Mouse (Mus musculus) neural tube, embryonic 14.5 days (tissue): ENCODE data around the gene Ndufaf3. TPM values are rescaled to one million over a fixed set of nuclear protein-coding genes. Genes with fewer than 3 reads are reported as not detected.

Source experiments
- microRNA counts: library from miRNA; unstranded; fragments of <30 nt; microRNA quantifications from one replicate; lab custom pipeline; 2016
- microRNA-seq: library from miRNA; unstranded; fragments of <30 nt; microRNA quantifications from one replicate; pipeline ENCODE4, GENCODE M21; 2016
- polyA plus RNA-seq: library from polyadenylated mRNA; unstranded; fragments of >200 nt; fragmentation: Nextera tagmentation; extraction: Ambion mirVana; gene quantifications from 2 replicates; pipeline ENCODE4 v1.2.1, GENCODE M21; 2014

The Ndufaf3 gene
- polyA plus RNA-seq, 1 experiment from 2014 or later, result 96.8 TPM

MicroRNA genes within 50 kb of the gene (microRNA counts, 519-probe panel; counts per million panel counts)
- microRNA mmu-miR-191 (lab: Ali Mortazavi, UCI) (4,210 counts per million, percentile 49 among the panel's probes with 10 or more counts), microRNA mmu-miR-425 (lab: Ali Mortazavi, UCI) (3,424 counts per million, percentile 27 among the panel's probes with 10 or more counts)

Small RNA genes within 50 kb of the gene (microRNA-seq; reads per million reads assigned to microRNA genes)
- gene Gm24083 (not detected), gene Mir191 (not detected), gene Mir425 (1,131 reads per million, percentile 78 among the genes with 10 or more reads in this experiment)

Other genes starting within 250 kb of the Ndufaf3 start
- 463 and 504 TPM in 2 replicates for gene Gpx1, start 228.5 kb downstream of the Ndufaf3 start, polyA plus RNA-seq
- 130 and 149 TPM in 2 replicates for gene Usp4, start 219.6 kb downstream of the Ndufaf3 start, polyA plus RNA-seq
- 2.1 and 2.5 TPM in 2 replicates for gene 1700102P08Rik, start 174.6 kb downstream of the Ndufaf3 start, polyA plus RNA-seq
- 1.7 and 1.8 TPM in 2 replicates for gene Ccdc36, start 138.9 kb downstream of the Ndufaf3 start, polyA plus RNA-seq
- not detected in 2 replicates for gene BC048562, start 131.0 kb downstream of the Ndufaf3 start, polyA plus RNA-seq
- 50.4 and 55.1 TPM in 2 replicates for gene Ccdc71, start 106.9 kb downstream of the Ndufaf3 start, polyA plus RNA-seq
- 49.8 and 63.3 TPM in 2 replicates for gene Klhdc8b, start 105.9 kb downstream of the Ndufaf3 start, polyA plus RNA-seq
- gene Lamb2, start 87.7 kb downstream of the Ndufaf3 start, polyA plus RNA-seq, result 8.3 and 15.3 TPM in 2 replicates
- 66.1 and 73.0 TPM in 2 replicates for gene Usp19, start 76.8 kb downstream of the Ndufaf3 start, polyA plus RNA-seq
- 69.3 and 75.6 TPM in 2 replicates for gene Qars, start 59.7 kb downstream of the Ndufaf3 start, polyA plus RNA-seq
- gene Qrich1, start 50.6 kb downstream of the Ndufaf3 start, polyA plus RNA-seq, result 122 and 138 TPM in 2 replicates
- 105 and 119 TPM in 2 replicates for gene Impdh2, start 7.1 kb downstream of the Ndufaf3 start, polyA plus RNA-seq
- 257 and 258 TPM in 2 replicates for gene Dalrd3, start 2.5 kb upstream of the Ndufaf3 start, polyA plus RNA-seq
- gene Wdr6, start 11.3 kb upstream of the Ndufaf3 start, polyA plus RNA-seq, result 206 and 229 TPM in 2 replicates
- gene P4htm, start 30.2 kb upstream of the Ndufaf3 start, polyA plus RNA-seq, result 31.0 and 37.3 TPM in 2 replicates
- 37.7 and 45.2 TPM in 2 replicates for gene Arih2, start 82.0 kb upstream of the Ndufaf3 start, polyA plus RNA-seq
- 24.0 and 34.8 TPM in 2 replicates for gene Slc25a20, start 94.7 kb upstream of the Ndufaf3 start, polyA plus RNA-seq
- gene Prkar2a, start 121.9 kb upstream of the Ndufaf3 start, polyA plus RNA-seq, result 60.2 and 80.1 TPM in 2 replicates
- 268 and 320 TPM in 2 replicates for gene Ip6k2, start 216.4 kb upstream of the Ndufaf3 start, polyA plus RNA-seq
- 25.4 and 30.0 TPM in 2 replicates for gene Nckipsd, start 240.9 kb upstream of the Ndufaf3 start, polyA plus RNA-seq